Mouse (Mus musculus) lung, adult 2 months (tissue): ENCODE results near the gene Hdhd5.

ENCODE experiments used
- CTCF ChIP-seq: fragments of 200-500 bp; IDR thresholded peaks from 2 replicates; pipeline ENCODE4 v1.5.1; 2011; ENCODE audit warnings: mild to moderate bottlenecking, low read length, control low read depth; ENCODE audit not compliant: insufficient read depth
- POLR2A ChIP-seq: fragments of 200-500 bp; IDR thresholded peaks from 2 replicates; pipeline ENCODE4 v1.6.1; 2011; ENCODE audit warnings: low read depth, mild to moderate bottlenecking, control low read depth, low read length, borderline replicate concordance; ENCODE audit errors: extremely low read depth

- no peak for TF ChIP-seq POLR2A
- TF ChIP-seq CTCF, result no peak
These were observed 5.2 kb upstream of the Hdhd5 start for GRCm38 (mm10) chr6:120536337-120536736.
